Mouse (Mus musculus) liver, adult 2 months (tissue): ENCODE measurements around the gene Psmd7. TPM values are rescaled to one million over a fixed set of nuclear protein-coding genes. Genes with fewer than 3 reads are reported as not detected.
A peak's percentile ranks its signal among the peaks of the same experiment; 100 is the strongest.

ENCODE experiments used
- DNase-seq: peaks from one replicate; pipeline ENCODE4 v3.0.0-alpha.2; 2011; ENCODE audit warnings: low read depth, low spot score; ENCODE audit errors: extremely low read depth
- H3K27ac ChIP-seq: fragments of 200-500 bp; replicated peaks from 2 replicates; pipeline ENCODE4 v1.5.1; 2012; ENCODE audit warnings: low read depth, mild to moderate bottlenecking, control low read depth, inconsistent platforms, low read length; ENCODE audit not compliant: insufficient read depth
- H3K27me3 ChIP-seq: fragments of 200-500 bp; 2 replicates; pipeline ENCODE4 v1.6.1; 2012; ENCODE audit warnings: mild to moderate bottlenecking, moderate library complexity, low read length, inconsistent platforms; ENCODE audit not compliant: control insufficient read depth, insufficient read depth
- H3K36me3 ChIP-seq: fragments of 200-500 bp; 2 replicates; pipeline ENCODE4 v1.6.1; 2012; ENCODE audit warnings: low read length, inconsistent platforms; ENCODE audit not compliant: control insufficient read depth, insufficient read depth
- H3K4me1 ChIP-seq: fragments of 200-500 bp; 2 replicates; pipeline ENCODE4 v1.6.1; 2011; ENCODE audit warnings: low read length; ENCODE audit not compliant: control insufficient read depth, insufficient read depth
- H3K4me3 ChIP-seq: fragments of 200-500 bp; 2 replicates; pipeline ENCODE4 v1.5.1; 2011; ENCODE audit warnings: low read depth, mild to moderate bottlenecking, control low read depth, low read length, moderate library complexity; ENCODE audit not compliant: insufficient read depth
- H3K79me2 ChIP-seq: fragments of 200-500 bp; 2 replicates; pipeline ENCODE4 v1.6.1; 2012; ENCODE audit warnings: inconsistent platforms, mild to moderate bottlenecking, low read length, moderate library complexity; ENCODE audit not compliant: control insufficient read depth, insufficient read depth
- H3K9ac ChIP-seq: fragments of 200-500 bp; 2 replicates; pipeline ENCODE4 v1.6.1; 2012; ENCODE audit warnings: low read depth, mild to moderate bottlenecking, control low read depth, inconsistent platforms, low read length
- CTCF ChIP-seq: fragments of 200-500 bp; IDR thresholded peaks from 2 replicates; pipeline ENCODE4 v1.5.1; 2011; ENCODE audit warnings: low read depth, low read length, control low read depth
- POLR2A ChIP-seq: fragments of 200-500 bp; IDR thresholded peaks from 2 replicates; pipeline ENCODE4 v1.6.1; 2011; ENCODE audit warnings: low read length, control low read depth; ENCODE audit not compliant: insufficient read depth; ENCODE audit errors: extremely low read depth
- WGBS: fragments of 180-500 bp; shearing (Covaris S2); methylation state at CpG from one replicate; pipeline ENCODE4 v1.1.7; 2018; 5-methylcytosine and 5-hydroxymethylcytosine counted together
- polyA plus RNA-seq: library from polyadenylated mRNA; depleted of rRNA; stranded (reverse); fragments of >200 nt; gene quantifications from 2 replicates; pipeline ENCODE4 v1.2.3, GENCODE M21; 2012
- total RNA-seq: library from RNA; depleted of rRNA; stranded (reverse); fragments of >200 nt; gene quantifications from 2 replicates; pipeline ENCODE4 v1.2.3, GENCODE M21; 2014

Psmd7 gene
- total and polyA plus RNA-seq, 2 experiments = 26.6 to 49.9 TPM

DNA sequence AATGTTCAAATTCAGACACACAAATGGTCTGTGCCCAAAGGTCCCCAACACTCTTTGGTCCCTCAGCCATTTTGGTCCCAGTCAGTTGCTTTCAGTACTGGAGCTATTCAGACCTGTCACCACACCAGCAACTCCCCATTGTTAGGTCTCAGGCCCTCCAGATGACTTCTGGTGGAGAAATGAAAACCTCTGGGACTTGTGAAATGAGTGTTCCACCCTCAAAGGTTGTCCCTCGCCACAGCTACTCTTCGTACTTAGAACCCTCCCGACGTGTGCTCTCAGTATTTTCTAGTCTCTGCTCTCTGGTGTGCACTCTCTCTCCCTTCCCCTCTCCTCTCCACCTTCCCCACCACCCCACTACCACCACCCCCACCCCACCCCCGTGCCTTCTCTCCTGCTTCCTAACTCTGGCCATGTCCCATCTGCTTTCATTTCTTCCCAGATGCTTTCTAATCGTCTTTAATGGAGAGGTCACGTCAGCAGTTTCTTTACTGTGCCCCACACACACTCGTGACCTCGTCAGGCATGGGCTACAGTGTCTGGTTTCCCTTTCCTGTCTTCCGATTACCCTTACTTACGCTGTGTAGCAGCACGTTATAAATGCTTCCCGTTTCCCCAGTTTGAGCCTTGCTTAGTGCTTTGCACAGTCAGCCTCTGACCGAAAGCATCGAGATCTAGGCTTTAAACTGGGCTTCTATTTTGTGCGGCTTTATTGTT, 27.3 kb downstream of the Psmd7 start:
- H3K27ac ChIP-seq = no peak overlapping the region
- WGBS = 60% methylated on average over 16 of the region's 16 CpGs
- peak; percentile 35 for DNase-seq
- TF ChIP-seq POLR2A (no peak), CTCF (no peak)
- no peaks in the 10 kb centered on the region for H3K4me1 ChIP-seq
- no peaks in the 10 kb centered on the region for H3K27me3 ChIP-seq
- H3K79me2 ChIP-seq = no peaks in the 10 kb centered on the region
- H3K36me3 ChIP-seq = no peaks in the 10 kb centered on the region
- no peak overlapping the region for H3K9ac ChIP-seq
- H3K4me3 ChIP-seq = peak overlapping the region; percentile 27; the same call in 1 of the 2 replicates

- H3K9ac ChIP-seq = no peak overlapping the region
- TF ChIP-seq POLR2A (no peak), CTCF (no peak)
- H3K27ac ChIP-seq = no peak overlapping the region
- no peaks in the 10 kb centered on the region for H3K27me3 ChIP-seq
- WGBS = 70% methylated on average over 12 of the region's 12 CpGs
- no peak overlapping the region for H3K4me3 ChIP-seq
- no peak for DNase-seq
- H3K4me1 ChIP-seq = no peaks in the 10 kb centered on the region
- 0 out of 2 replicates have a peak, but pooled peaks cover 2% of the 10 kb centered on the region for H3K36me3 ChIP-seq
- H3K79me2 ChIP-seq = no peaks in the 10 kb centered on the region
Measured at GRCm38 (mm10) chr8:107556511-107556936, 31.7 kb downstream of the Psmd7 start.

DNA sequence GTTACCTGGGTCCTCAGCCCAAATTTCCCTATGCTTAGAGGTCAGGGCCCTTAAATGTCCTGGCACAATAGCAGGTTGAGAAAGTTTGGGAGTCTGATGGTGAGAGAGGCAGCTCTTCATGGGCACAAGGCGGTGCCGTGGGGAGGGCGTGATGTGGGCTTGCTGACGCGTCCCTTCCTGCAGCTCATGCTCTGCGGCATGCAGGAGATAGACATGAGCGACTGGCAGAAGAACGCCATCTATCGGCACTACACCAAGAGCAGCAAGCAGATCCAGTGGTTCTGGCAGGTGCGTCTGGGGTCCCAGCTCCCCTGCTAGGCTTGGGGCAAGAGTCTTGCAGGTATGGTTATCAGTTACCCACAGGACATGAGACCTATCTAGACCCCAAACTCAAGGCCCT, 33.0 kb downstream of the Psmd7 start:
- 94% methylated on average over 10 of the region's 10 CpGs for WGBS

DNA sequence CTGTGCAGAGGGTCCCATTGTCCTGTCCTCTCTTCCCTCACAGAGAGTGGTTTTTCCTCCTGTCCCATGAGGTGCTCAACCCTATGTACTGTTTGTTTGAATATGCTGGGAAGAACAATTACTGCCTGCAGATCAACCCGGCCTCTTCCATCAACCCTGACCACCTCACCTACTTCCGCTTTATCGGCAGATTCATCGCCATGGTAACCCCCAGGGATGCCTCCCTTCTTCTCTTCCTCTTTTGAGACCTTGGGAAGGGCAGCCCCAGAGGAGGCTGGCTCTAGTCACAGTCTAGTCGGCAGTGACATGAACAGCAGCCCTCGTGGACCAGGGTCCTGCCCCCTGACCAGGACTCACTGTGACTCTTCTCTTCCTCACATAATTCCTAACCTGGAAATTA, 36.0 kb downstream of the Psmd7 start:
- peaks cover 5% of the 10 kb centered on the region for H3K36me3 ChIP-seq
- WGBS = 77% methylated on average over 6 of the region's 6 CpGs
- no peaks in the 10 kb centered on the region for H3K4me1 ChIP-seq
- no peaks in the 10 kb centered on the region for H3K27me3 ChIP-seq
- no peaks in the 10 kb centered on the region for H3K79me2 ChIP-seq
- H3K9ac ChIP-seq = no peak overlapping the region
- TF ChIP-seq POLR2A (no peak), CTCF (no peak)
- DNase-seq = no peak
- H3K4me3 ChIP-seq = no peak overlapping the region
- H3K27ac ChIP-seq = no peak overlapping the region

More for the DNA sequence above, 33.0 kb downstream of the Psmd7 start:
- TF ChIP-seq CTCF = no peak
- no peak for TF ChIP-seq POLR2A
- Histone ChIP-seq H3K4me1 (no peaks in the 10 kb centered on the region), H3K4me3 (no peak overlapping the region), H3K27me3 (no peaks in the 10 kb centered on the region), H3K27ac (no peak overlapping the region), H3K79me2 (no peaks in the 10 kb centered on the region), H3K36me3 (0 out of 2 replicates have a peak, but pooled peaks cover 3% of the 10 kb centered on the region), H3K9ac (no peak overlapping the region)
- DNase-seq = no peak

GRCm38 (mm10) chr8:107546817-107547216, 41.4 kb downstream of the Psmd7 start:
- 96% methylated on average over 8 of the region's 8 CpGs for WGBS
- Histone ChIP-seq H3K27ac (no peak overlapping the region), H3K36me3 (peaks cover 3% of the 10 kb centered on the region)

GRCm38 (mm10) chr8:107546154-107546553, 42.1 kb downstream of the Psmd7 start:
- no peak overlapping the region for H3K9ac ChIP-seq
- H3K27ac ChIP-seq = no peak overlapping the region
- H3K4me3 ChIP-seq = no peak overlapping the region
- peaks cover 2% of the 10 kb centered on the region for H3K36me3 ChIP-seq
- 97% methylated on average over 4 of the region's 4 CpGs for WGBS
- no peak for DNase-seq
- TF ChIP-seq POLR2A (no peak), CTCF (no peak)
- H3K27me3 ChIP-seq = no peaks in the 10 kb centered on the region
- H3K4me1 ChIP-seq = no peaks in the 10 kb centered on the region
- no peaks in the 10 kb centered on the region for H3K79me2 ChIP-seq

More at GRCm38 (mm10) chr8:107546817-107547216, 41.4 kb downstream of the Psmd7 start:
- TF ChIP-seq POLR2A (no peak), CTCF (no peak)
- no peak overlapping the region for H3K4me3 ChIP-seq
- no peaks in the 10 kb centered on the region for H3K4me1 ChIP-seq
- no peaks in the 10 kb centered on the region for H3K27me3 ChIP-seq
- DNase-seq = no peak
- no peak overlapping the region for H3K9ac ChIP-seq
- H3K79me2 ChIP-seq = no peaks in the 10 kb centered on the region
